Mouse (Mus musculus): Measurements from ENCODE around the gene Mef2b.

DNA sequence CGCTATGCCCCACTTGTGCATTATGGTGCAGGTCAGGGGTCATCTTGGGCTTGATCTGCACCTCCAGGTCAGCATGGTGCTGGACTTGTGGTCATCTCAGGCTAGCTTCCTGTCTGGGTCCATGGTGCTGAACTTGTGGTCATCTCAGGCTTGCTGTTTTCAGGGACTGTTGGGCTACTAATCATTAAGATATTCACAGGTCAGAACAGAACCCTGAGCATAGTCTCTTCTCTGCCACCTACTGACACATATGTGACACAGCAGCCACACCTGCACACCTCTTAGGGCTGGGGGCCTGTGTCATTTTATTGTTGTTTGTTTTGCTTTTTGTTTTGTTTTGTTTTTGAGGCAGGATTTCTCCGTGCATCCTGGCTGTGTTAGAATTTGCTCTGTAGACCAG, 16.6 kb upstream of the Mef2b start:
- TF ChIP-seq MYOG (IDR thresholded peaks at IDR 0.05; ENCODE audit: control insufficient read depth in 1 of 3, insufficient read depth in 1 of 3, insufficient read length in 2 of 3, low read depth in 2 of 3) (no peak), TCF3 (IDR thresholded peaks at IDR 0.05; ENCODE audit: insufficient read length, low read depth) (no peak), TCF12 (IDR thresholded peaks at IDR 0.05; ENCODE audit: insufficient read depth, poor library complexity, severe bottlenecking) (no peak), POLR2A (IDR thresholded peaks at IDR 0.05; ENCODE audit: insufficient read length, low read depth) (no peak), USF1 (IDR thresholded peaks at IDR 0.05; ENCODE audit: low read depth) (no peak), MAX (IDR thresholded peaks at IDR 0.05; ENCODE audit: low read depth) (no peak), POLR2AphosphoS2 (IDR thresholded peaks at IDR 0.05; ENCODE audit: insufficient read length, low read depth) (no peak), REST (IDR thresholded peaks at IDR 0.05; ENCODE audit: insufficient read depth, insufficient read length) (peak; percentile 45)

All from myocyte (in vitro differentiated cells).